Mouse (Mus musculus) MEL (cell line): ENCODE data around the gene Kcnd1. TPM values are rescaled to one million over a fixed set of nuclear protein-coding genes. Genes with fewer than 3 reads are reported as not detected.

Source experiments
- DNase-seq: peaks from one replicate; pipeline ENCODE4 v3.0.0; 2011; ENCODE audit warnings: low read depth, low spot score
- H3K27ac ChIP-seq: 2 replicates; pipeline ENCODE4 v1.5.1; 2012; ENCODE audit warnings: low read depth, mild to moderate bottlenecking, control low read depth, low read length, moderate library complexity; ENCODE audit not compliant: control insufficient read depth
- H3K27me3 ChIP-seq, 2 experiments: fragments of 150-350 bp in 1 of 2; sonication (generic) in 1 of 2; 2 replicates each; pipeline ENCODE4 v1.6.1; 2012; ENCODE audit warnings: low read length in 2 of 2, mild to moderate bottlenecking in 2 of 2, improper control_type of control experiment in 1 of 2, moderate library complexity in 1 of 2; ENCODE audit not compliant: insufficient read depth in 2 of 2, control insufficient read depth in 1 of 2
- H3K36me3 ChIP-seq, 2 experiments: 2 replicates each; pipeline ENCODE4 v1.6.1; 2012 to 2014; ENCODE audit warnings: low read length in 2 of 2, improper control_type of control experiment in 1 of 2, inconsistent platforms in 1 of 2, mild to moderate bottlenecking in 1 of 2; ENCODE audit not compliant: insufficient read depth in 2 of 2, control insufficient read depth in 1 of 2
- H3K4me1 ChIP-seq, 2 experiments: fragments of 150-350 bp in 1 of 2; sonication (generic) in 1 of 2; 2 replicates each; pipeline ENCODE4 v1.6.1; 2012; ENCODE audit warnings: low read length in 2 of 2, improper control_type of control experiment in 1 of 2, mild to moderate bottlenecking in 1 of 2; ENCODE audit not compliant: insufficient read depth in 2 of 2, control insufficient read depth in 1 of 2
- H3K4me3 ChIP-seq, 2 experiments: fragments of 150-350 bp in 1 of 2; sonication (generic) in 1 of 2; 2 replicates each; pipeline ENCODE4 v1.5.1; 2012; ENCODE audit warnings: low read depth in 2 of 2, low read length in 2 of 2, mild to moderate bottlenecking in 2 of 2, moderate library complexity in 2 of 2, control low read depth in 1 of 2, improper control_type of control experiment in 1 of 2; ENCODE audit not compliant: control insufficient read depth in 1 of 2, insufficient read depth in 1 of 2
- H3K79me2 ChIP-seq: 2 replicates; pipeline ENCODE4 v1.6.1; 2012; ENCODE audit warnings: mild to moderate bottlenecking, low read length, moderate library complexity; ENCODE audit not compliant: control insufficient read depth, poor library complexity, insufficient read depth
- H3K9ac ChIP-seq: 2 replicates; pipeline ENCODE4 v1.6.1; 2012; ENCODE audit warnings: low read depth, mild to moderate bottlenecking, control low read depth, low read length, moderate library complexity; ENCODE audit not compliant: control insufficient read depth, poor library complexity, severe bottlenecking
- H3K9me3 ChIP-seq: fragments of 150-350 bp; sonication (generic); replicated peaks from 2 replicates; pipeline ENCODE4 v1.6.1; 2012; ENCODE audit warnings: mild to moderate bottlenecking, low read length, improper control_type of control experiment, moderate library complexity; ENCODE audit not compliant: insufficient read depth
- CHD1 ChIP-seq: IDR thresholded peaks from 2 replicates; pipeline ENCODE4 v1.6.1; 2012; ENCODE audit warnings: low read depth, mild to moderate bottlenecking, inconsistent platforms, low read length, improper control_type of control experiment
- CTCF ChIP-seq, 3 experiments: IDR thresholded peaks in 2 of 3; conservative IDR thresholded peaks in 1 of 3; 2 replicates each; pipeline ENCODE4 v1.5.1; 2011 to 2012; ENCODE audit warnings: low read length in 3 of 3, low read depth in 2 of 3, mild to moderate bottlenecking in 2 of 3, improper control_type of control experiment in 1 of 3, inconsistent platforms in 1 of 3, mixed read lengths in 1 of 3, moderate library complexity in 1 of 3; ENCODE audit not compliant: control insufficient read depth in 1 of 3, insufficient read depth in 1 of 3, poor library complexity in 1 of 3, severe bottlenecking in 1 of 3
- EP300 ChIP-seq, 2 experiments: IDR thresholded peaks; 2 replicates each; pipeline ENCODE4 v1.6.1; 2011; ENCODE audit warnings: improper control_type of control experiment in 2 of 2, low read length in 2 of 2, low read depth in 1 of 2, mild to moderate bottlenecking in 1 of 2
- ETS1 ChIP-seq: IDR thresholded peaks from 2 replicates; pipeline ENCODE4 v1.6.1; 2012; ENCODE audit warnings: low read depth, mild to moderate bottlenecking, inconsistent platforms, low read length, improper control_type of control experiment, moderate library complexity
- GABPA ChIP-seq: IDR thresholded peaks from 2 replicates; pipeline ENCODE4 v1.6.1; 2012; ENCODE audit warnings: low read depth, mild to moderate bottlenecking, inconsistent platforms, low read length, improper control_type of control experiment, moderate library complexity
- GATA1 ChIP-seq: IDR thresholded peaks from 2 replicates; pipeline ENCODE4 v1.6.1; 2011; ENCODE audit warnings: low read depth, low read length, improper control_type of control experiment
- JUND ChIP-seq: IDR thresholded peaks from 2 replicates; pipeline ENCODE4 v1.6.1; 2011; ENCODE audit warnings: low read depth, mild to moderate bottlenecking, improper control_type of control experiment, low read length
- KAT2A ChIP-seq: conservative IDR thresholded peaks from 2 replicates; pipeline ENCODE4 v1.6.1; 2012; ENCODE audit warnings: low read depth, low read length, improper control_type of control experiment, inconsistent platforms
- MAX ChIP-seq: IDR thresholded peaks from 2 replicates; pipeline ENCODE4 v1.6.1; 2011; ENCODE audit warnings: low read length, improper control_type of control experiment
- MAZ ChIP-seq: IDR thresholded peaks from 2 replicates; pipeline ENCODE4 v1.6.1; 2012; ENCODE audit warnings: low read depth, mild to moderate bottlenecking, inconsistent platforms, low read length, improper control_type of control experiment
- MXI1 ChIP-seq: IDR thresholded peaks from 2 replicates; pipeline ENCODE4 v1.6.1; 2011; ENCODE audit warnings: mild to moderate bottlenecking, low read depth, low read length, improper control_type of control experiment
- MYC ChIP-seq: IDR thresholded peaks from 2 replicates; pipeline ENCODE4 v1.6.1; 2011; ENCODE audit warnings: low read depth, mild to moderate bottlenecking, low read length, improper control_type of control experiment, moderate library complexity
- POLR2A ChIP-seq, 2 experiments: IDR thresholded peaks; 2 replicates each; pipeline ENCODE4 v1.6.1; 2011 to 2012; ENCODE audit warnings: low read length in 2 of 2, mild to moderate bottlenecking in 2 of 2, control low read depth in 1 of 2, improper control_type of control experiment in 1 of 2, low read depth in 1 of 2, moderate library complexity in 1 of 2; ENCODE audit not compliant: control insufficient read depth in 1 of 2, insufficient read depth in 1 of 2, poor library complexity in 1 of 2
- SIN3A ChIP-seq: IDR thresholded peaks from 2 replicates; pipeline ENCODE4 v1.6.1; 2012; ENCODE audit warnings: low read length, improper control_type of control experiment, inconsistent platforms
- SMC3 ChIP-seq: IDR thresholded peaks from 2 replicates; pipeline ENCODE4 v1.6.1; 2011; ENCODE audit warnings: low read depth, low read length, improper control_type of control experiment
- TAL1 ChIP-seq: IDR thresholded peaks from 2 replicates; pipeline ENCODE4 v1.6.1; 2012; ENCODE audit warnings: mild to moderate bottlenecking, inconsistent platforms, low read length, moderate library complexity, mixed read lengths
- TBP ChIP-seq: IDR thresholded peaks from 2 replicates; pipeline ENCODE4 v1.8.0; 2011; ENCODE audit warnings: low read depth, low read length, improper control_type of control experiment
- TCF12 ChIP-seq: IDR thresholded peaks from 2 replicates; pipeline ENCODE4 v1.6.1; 2014; ENCODE audit warnings: low read depth, mild to moderate bottlenecking, inconsistent platforms, low read length, improper control_type of control experiment, moderate library complexity
- ZC3H11A ChIP-seq: IDR thresholded peaks from 2 replicates; pipeline ENCODE4 v1.6.1; 2012; ENCODE audit warnings: low read depth, mild to moderate bottlenecking, inconsistent platforms, low read length, improper control_type of control experiment
- ZKSCAN1 ChIP-seq: IDR thresholded peaks from 2 replicates; pipeline ENCODE4 v1.6.1; 2012; ENCODE audit warnings: low read depth, mild to moderate bottlenecking, inconsistent platforms, low read length, improper control_type of control experiment, moderate library complexity
- ZNF384 ChIP-seq: IDR thresholded peaks from 2 replicates; pipeline ENCODE4 v1.6.1; 2012; ENCODE audit warnings: low read depth, mild to moderate bottlenecking, inconsistent platforms, low read length, improper control_type of control experiment
- polyA plus RNA-seq, 2 experiments: library from polyadenylated mRNA; stranded (reverse) in 1 of 2; unstranded in 1 of 2; fragments of >175 nt in 1 of 2; fragments of >200 nt in 1 of 2; gene quantifications; 2 replicates each; pipeline versions ENCODE4 v1.2.1 to v1.2.4; 2012; ENCODE audit warnings: low replicate concordance in 2 of 2, low read depth in 1 of 2; ENCODE audit not compliant: insufficient read length in 2 of 2, insufficient read depth in 1 of 2, missing spikeins in 1 of 2
- total RNA-seq: library from RNA; depleted of rRNA; stranded (reverse); fragments of 300-350 nt; gene quantifications from 2 replicates; pipeline ENCODE4 v1.2.3, GENCODE M21; 2012

Gene Kcnd1
- total and polyA plus RNA-seq, 3 experiments = 0.31 to 1.4 TPM; not detected in 1

- TF ChIP-seq KAT2A (peak; percentile 62; the same call in 1 of the 2 replicates), JUND (no peak), MAZ (peak; percentile 90; the same call in 1 of the 2 replicates), MXI1 (peak; percentile 67; the same call in 1 of the 2 replicates), GATA1 (peak; percentile 93), CTCF (IDR thresholded peaks at IDR 0.05 in 2 of 3, conservative IDR thresholded peaks at IDR 0.05 in 1 of 3; ENCODE audit: control insufficient read depth in 1 of 3, insufficient read depth in 1 of 3, low read depth in 2 of 3, low read length in 3 of 3, poor library complexity in 1 of 3, severe bottlenecking in 1 of 3) (no peak), POLR2A (IDR thresholded peaks at IDR 0.05; ENCODE audit: control insufficient read depth in 1 of 2, insufficient read depth in 1 of 2, low read depth in 1 of 2, low read length in 2 of 2, poor library complexity in 1 of 2) (peak in 1 of 2 experiments; percentile 74; a peak in 2 of 4 replicates), ZNF384 (no peak), EP300 (IDR thresholded peaks at IDR 0.05; ENCODE audit: low read depth in 1 of 2, low read length in 2 of 2) (peak in 1 of 2 experiments; percentile 64; a peak in 2 of 4 replicates), MYC (peak; percentile 45; the same call in 1 of the 2 replicates), GABPA (no peak), SMC3 (no peak), MAX (peak; percentile 71), ZKSCAN1 (no peak), TAL1 (peak; percentile 61), SIN3A (no peak; the same call in none of the 2 replicates), CHD1 (no peak), TCF12 (peak; percentile 59), TBP (peak; percentile 63; the same call in 1 of the 2 replicates), ZC3H11A (no peak)
- TF ChIP-seq, all 39 proteins: peak for 19
These were observed 19.4 kb downstream of the Kcnd1 start, which contains the start of gene Otud5 (continued) for GRCm38 (mm10) chrX:7841163-7842162.

GRCm38 (mm10) chrX:7842318-7842717 is 20.2 kb downstream of the Kcnd1 start:
- Histone ChIP-seq H3K36me3 (peaks cover 2 to 36% of the 10 kb centered on the region in 2 experiments; a peak in 2 of 4 replicates), H3K79me2 (peaks cover 52% of the 10 kb centered on the region), H3K9me3 (no peaks in the 10 kb centered on the region), H3K27me3 (no peaks in the 10 kb centered on the region), H3K4me3 (peak overlapping the region; percentile 58 to 90), H3K9ac (peak overlapping the region; percentile 91), H3K4me1 (peaks cover 7 to 24% of the 10 kb centered on the region in 2 experiments), H3K27ac (peak overlapping the region; percentile 79)
- TF ChIP-seq CHD1 = 0 out of 2 replicates have a peak, but pooled peaks have one; percentile 61
- no peak for TF ChIP-seq ZKSCAN1
- TF ChIP-seq ETS1 = no peak
- peak; percentile 61 for DNase-seq
